Mouse (Mus musculus) liver, adult 2 months (tissue): ENCODE measurements around the gene Dirc2. TPM values are rescaled to one million over a fixed set of nuclear protein-coding genes. Genes with fewer than 3 reads are reported as not detected.

Experiments used
- DNase-seq: peaks from one replicate; pipeline ENCODE4 v3.0.0-alpha.2; 2011; ENCODE audit warnings: low read depth, low spot score; ENCODE audit errors: extremely low read depth
- H3K27ac ChIP-seq: fragments of 200-500 bp; replicated peaks from 2 replicates; pipeline ENCODE4 v1.5.1; 2012; ENCODE audit warnings: low read depth, mild to moderate bottlenecking, control low read depth, inconsistent platforms, low read length; ENCODE audit not compliant: insufficient read depth
- H3K27me3 ChIP-seq: fragments of 200-500 bp; 2 replicates; pipeline ENCODE4 v1.6.1; 2012; ENCODE audit warnings: mild to moderate bottlenecking, moderate library complexity, low read length, inconsistent platforms; ENCODE audit not compliant: control insufficient read depth, insufficient read depth
- H3K36me3 ChIP-seq: fragments of 200-500 bp; 2 replicates; pipeline ENCODE4 v1.6.1; 2012; ENCODE audit warnings: low read length, inconsistent platforms; ENCODE audit not compliant: control insufficient read depth, insufficient read depth
- H3K4me1 ChIP-seq: fragments of 200-500 bp; 2 replicates; pipeline ENCODE4 v1.6.1; 2011; ENCODE audit warnings: low read length; ENCODE audit not compliant: control insufficient read depth, insufficient read depth
- H3K4me3 ChIP-seq: fragments of 200-500 bp; 2 replicates; pipeline ENCODE4 v1.5.1; 2011; ENCODE audit warnings: low read depth, mild to moderate bottlenecking, control low read depth, low read length, moderate library complexity; ENCODE audit not compliant: insufficient read depth
- H3K79me2 ChIP-seq: fragments of 200-500 bp; 2 replicates; pipeline ENCODE4 v1.6.1; 2012; ENCODE audit warnings: inconsistent platforms, mild to moderate bottlenecking, low read length, moderate library complexity; ENCODE audit not compliant: control insufficient read depth, insufficient read depth
- H3K9ac ChIP-seq: fragments of 200-500 bp; 2 replicates; pipeline ENCODE4 v1.6.1; 2012; ENCODE audit warnings: low read depth, mild to moderate bottlenecking, control low read depth, inconsistent platforms, low read length
- CTCF ChIP-seq: fragments of 200-500 bp; IDR thresholded peaks from 2 replicates; pipeline ENCODE4 v1.5.1; 2011; ENCODE audit warnings: low read depth, low read length, control low read depth
- POLR2A ChIP-seq: fragments of 200-500 bp; IDR thresholded peaks from 2 replicates; pipeline ENCODE4 v1.6.1; 2011; ENCODE audit warnings: low read length, control low read depth; ENCODE audit not compliant: insufficient read depth; ENCODE audit errors: extremely low read depth
- WGBS: fragments of 180-500 bp; shearing (Covaris S2); methylation state at CpG from one replicate; pipeline ENCODE4 v1.1.7; 2018; 5-methylcytosine and 5-hydroxymethylcytosine counted together
- polyA plus RNA-seq: library from polyadenylated mRNA; depleted of rRNA; stranded (reverse); fragments of >200 nt; gene quantifications from 2 replicates; pipeline ENCODE4 v1.2.3, GENCODE M21; 2012
- total RNA-seq: library from RNA; depleted of rRNA; stranded (reverse); fragments of >200 nt; gene quantifications from 2 replicates; pipeline ENCODE4 v1.2.3, GENCODE M21; 2014

Dirc2 gene
- total and polyA plus RNA-seq, 2 experiments = 13.8 to 26.1 TPM

DNA sequence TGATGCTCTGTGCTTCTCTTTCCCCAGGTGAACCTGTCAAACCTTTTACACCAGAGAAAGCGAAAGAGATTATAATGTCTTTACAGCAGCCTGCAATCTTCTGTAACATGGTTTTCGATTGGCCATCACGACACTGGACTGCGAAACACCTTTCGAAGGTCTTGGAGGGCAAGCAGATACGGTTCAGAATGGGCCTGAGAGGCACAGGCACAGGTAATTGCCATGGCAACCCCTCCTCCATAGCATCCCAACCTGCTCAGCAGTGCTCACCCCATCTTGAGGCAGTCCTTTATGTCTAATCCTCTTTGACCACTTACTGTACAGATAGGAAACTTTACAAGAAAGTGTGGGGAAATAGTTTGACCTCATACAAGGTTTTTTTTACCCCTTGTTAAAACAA is 18.0 kb upstream of the Dirc2 start:
- DNase-seq = no peak
- TF ChIP-seq POLR2A = no peak
- Histone ChIP-seq H3K9ac (no peak overlapping the region), H3K4me1 (peaks cover 3% of the 10 kb centered on the region; the same call in 1 of the 2 replicates), H3K79me2 (peaks cover 7% of the 10 kb centered on the region; the same call in 1 of the 2 replicates), H3K27me3 (no peaks in the 10 kb centered on the region), H3K4me3 (no peak overlapping the region), H3K27ac (no peak overlapping the region), H3K36me3 (no peaks in the 10 kb centered on the region)
- WGBS = 79% methylated on average over 6 of the region's 6 CpGs

DNA sequence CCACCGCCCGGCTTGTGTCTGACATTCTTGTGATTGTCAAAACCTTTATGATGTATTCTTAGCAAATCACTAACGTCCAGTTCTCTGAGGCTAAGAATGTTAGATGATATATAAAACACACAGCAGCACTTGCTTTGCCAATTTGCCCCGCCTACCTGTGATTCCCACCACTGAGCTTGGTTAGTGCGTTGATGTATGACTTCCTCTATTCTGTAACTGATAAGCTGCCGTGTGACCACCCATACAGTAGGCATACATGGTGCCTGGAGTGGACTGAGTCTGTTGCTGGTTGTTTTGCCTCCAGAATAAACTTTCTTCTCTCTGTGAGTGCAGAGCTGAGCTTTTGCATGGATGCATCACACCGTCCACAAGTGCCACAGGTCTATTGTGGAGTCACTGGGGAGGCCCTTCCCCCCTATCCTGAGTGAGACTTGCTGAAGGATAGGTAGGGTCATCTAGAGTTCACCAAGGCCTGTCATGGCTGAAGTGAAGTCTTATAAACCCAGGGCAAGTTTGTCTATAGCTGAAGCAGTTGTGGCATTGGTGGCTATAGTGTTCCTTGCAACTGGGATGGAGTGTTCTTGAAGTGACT is 15.1 kb upstream of the Dirc2 start:
- 81% methylated on average over 7 of the region's 7 CpGs for WGBS
- Histone ChIP-seq H3K9ac (no peak overlapping the region), H3K79me2 (peaks cover 7% of the 10 kb centered on the region; the same call in 1 of the 2 replicates), H3K27ac (no peak overlapping the region), H3K4me1 (peaks cover 3% of the 10 kb centered on the region; the same call in 1 of the 2 replicates), H3K27me3 (no peaks in the 10 kb centered on the region), H3K36me3 (no peaks in the 10 kb centered on the region), H3K4me3 (no peak overlapping the region)
- no peak for TF ChIP-seq POLR2A
- no peak for TF ChIP-seq CTCF
- no peak for DNase-seq

DNA sequence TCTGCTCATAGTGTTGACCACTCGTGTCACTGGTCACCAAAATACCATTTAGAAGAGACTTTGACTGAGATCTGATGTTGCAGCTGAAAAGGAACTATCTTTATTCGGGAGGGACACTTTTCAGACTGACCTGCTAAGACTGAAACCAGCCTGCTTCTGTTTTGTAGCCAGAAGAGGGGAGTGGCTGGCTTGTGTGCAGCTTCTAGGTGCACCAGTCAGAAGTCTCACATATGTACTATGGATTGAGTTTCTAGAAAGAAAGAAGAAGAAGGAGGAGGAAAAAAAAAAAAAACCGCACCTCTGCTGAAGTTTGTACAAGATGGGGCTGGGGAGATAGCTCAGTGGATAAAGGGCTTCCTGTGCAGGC is 14.0 kb upstream of the Dirc2 start:
- WGBS = 82% methylated on average over 3 of the region's 3 CpGs
- H3K4me1 ChIP-seq = peaks cover 3% of the 10 kb centered on the region; the same call in 1 of the 2 replicates
- no peak overlapping the region for H3K27ac ChIP-seq
- no peak overlapping the region for H3K9ac ChIP-seq
- H3K27me3 ChIP-seq = no peaks in the 10 kb centered on the region
- no peak for DNase-seq
- no peaks in the 10 kb centered on the region for H3K36me3 ChIP-seq
- peaks cover 7% of the 10 kb centered on the region; the same call in 1 of the 2 replicates for H3K79me2 ChIP-seq
- H3K4me3 ChIP-seq = no peak overlapping the region
- TF ChIP-seq POLR2A = no peak
- TF ChIP-seq CTCF = no peak

DNA sequence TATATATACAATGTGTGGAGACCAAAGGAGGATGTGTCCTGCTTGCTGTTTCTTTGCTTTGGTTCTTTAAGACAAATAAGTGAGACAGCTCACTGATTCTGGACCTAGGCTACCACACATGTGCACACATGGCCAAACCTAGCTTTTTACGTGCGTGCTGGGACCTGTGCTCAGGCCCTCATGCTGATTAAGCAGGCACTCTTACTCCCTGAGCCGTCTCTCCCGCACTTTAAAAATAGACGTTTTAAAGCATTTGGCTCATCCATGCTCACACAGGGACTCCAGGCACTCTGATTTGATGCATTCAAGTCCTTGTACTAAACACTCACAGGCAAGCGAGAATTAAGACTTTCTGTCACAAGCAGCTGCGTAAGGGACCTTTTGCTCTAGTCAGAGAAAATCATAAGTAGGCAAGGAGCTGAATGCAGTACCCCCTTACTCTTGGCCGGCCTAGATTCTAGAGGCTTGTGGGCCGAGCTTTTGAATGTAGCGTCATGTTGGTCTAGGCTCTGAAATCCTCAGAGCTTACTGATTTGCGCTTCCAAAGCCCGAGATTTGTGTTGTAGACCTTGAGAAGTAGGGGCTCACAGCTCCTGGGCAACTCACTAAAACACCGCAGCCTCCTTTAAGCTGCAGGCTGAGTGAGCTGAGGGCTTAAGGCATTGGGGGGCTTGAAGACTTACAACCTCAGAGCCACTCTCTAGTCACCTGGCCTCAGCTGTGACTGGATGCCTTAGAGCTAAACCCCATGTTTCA is 13.5 kb upstream of the Dirc2 start:
- TF ChIP-seq POLR2A (no peak), CTCF (no peak)
- Histone ChIP-seq H3K36me3 (no peaks in the 10 kb centered on the region), H3K27ac (no peak overlapping the region), H3K27me3 (no peaks in the 10 kb centered on the region), H3K9ac (no peak overlapping the region), H3K4me1 (peaks cover 1% of the 10 kb centered on the region; the same call in 1 of the 2 replicates), H3K4me3 (no peak overlapping the region), H3K79me2 (peaks cover 10% of the 10 kb centered on the region; the same call in 1 of the 2 replicates)
- DNase-seq = no peak
- WGBS = 90% methylated on average over 13 of the region's 13 CpGs

DNA sequence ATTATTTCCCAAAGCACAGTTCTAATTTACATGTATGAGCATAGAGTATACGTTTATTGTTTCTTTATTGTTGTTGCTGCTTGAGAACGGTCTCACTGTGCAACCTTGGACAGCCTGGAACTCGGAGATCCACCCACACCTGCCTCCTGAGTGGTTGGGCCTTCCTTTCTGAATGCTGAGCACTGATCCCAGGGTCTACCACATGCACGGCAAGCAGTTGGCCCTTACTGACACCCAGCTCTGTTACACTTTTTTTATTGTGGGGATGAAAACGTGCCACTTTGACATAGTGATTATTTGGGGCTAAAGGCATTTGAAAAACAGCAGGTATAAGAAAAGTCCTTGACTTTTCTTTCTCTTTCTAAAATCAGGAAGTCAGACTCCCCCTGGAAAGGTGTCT is 12.5 kb upstream of the Dirc2 start:
- WGBS = 90% methylated on average over 5 of the region's 5 CpGs
- H3K9ac ChIP-seq = no peak overlapping the region
- no peaks in the 10 kb centered on the region for H3K36me3 ChIP-seq
- no peak for DNase-seq
- H3K27me3 ChIP-seq = no peaks in the 10 kb centered on the region
- H3K79me2 ChIP-seq = peaks cover 10% of the 10 kb centered on the region; the same call in 1 of the 2 replicates
- TF ChIP-seq CTCF (no peak), POLR2A (no peak)
- no peak overlapping the region for H3K4me3 ChIP-seq
- H3K27ac ChIP-seq = no peak overlapping the region
- no peaks in the 10 kb centered on the region for H3K4me1 ChIP-seq

DNA sequence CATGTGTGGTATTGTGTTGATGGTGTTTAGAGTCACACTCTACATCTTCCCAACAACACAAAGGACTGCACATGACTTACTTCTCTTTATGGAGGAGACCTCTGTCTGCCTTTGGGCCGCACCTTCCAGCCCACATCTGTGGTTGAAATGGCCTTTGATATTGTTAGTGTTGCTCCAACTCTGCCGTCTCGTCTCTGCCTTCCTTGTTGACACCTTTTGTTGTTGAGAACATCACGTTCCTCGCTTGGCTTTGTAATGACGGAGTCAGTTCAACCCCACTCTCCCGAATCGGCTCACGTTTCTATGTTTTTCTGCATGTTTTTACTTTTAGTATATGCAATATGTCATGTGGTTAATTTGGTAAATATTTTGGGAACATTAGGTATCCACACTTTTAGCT is 11.9 kb upstream of the Dirc2 start:
- DNase-seq = no peak
- Histone ChIP-seq H3K79me2 (peaks cover 10% of the 10 kb centered on the region; the same call in 1 of the 2 replicates), H3K9ac (no peak overlapping the region), H3K27ac (no peak overlapping the region), H3K27me3 (no peaks in the 10 kb centered on the region), H3K4me3 (no peak overlapping the region), H3K4me1 (no peaks in the 10 kb centered on the region), H3K36me3 (no peaks in the 10 kb centered on the region)
- no peak for TF ChIP-seq CTCF
- no peak for TF ChIP-seq POLR2A
- WGBS = 93% methylated on average over 9 of the region's 9 CpGs
